Mouse (Mus musculus): ENCODE data around the gene Lat. TPM values are rescaled to one million over a fixed set of nuclear protein-coding genes. Genes with fewer than 3 reads are reported as not detected.

Gene Lat
- polyA plus RNA-seq, 2 experiments from 2014 or later: 784 to 813 TPM

DNA sequence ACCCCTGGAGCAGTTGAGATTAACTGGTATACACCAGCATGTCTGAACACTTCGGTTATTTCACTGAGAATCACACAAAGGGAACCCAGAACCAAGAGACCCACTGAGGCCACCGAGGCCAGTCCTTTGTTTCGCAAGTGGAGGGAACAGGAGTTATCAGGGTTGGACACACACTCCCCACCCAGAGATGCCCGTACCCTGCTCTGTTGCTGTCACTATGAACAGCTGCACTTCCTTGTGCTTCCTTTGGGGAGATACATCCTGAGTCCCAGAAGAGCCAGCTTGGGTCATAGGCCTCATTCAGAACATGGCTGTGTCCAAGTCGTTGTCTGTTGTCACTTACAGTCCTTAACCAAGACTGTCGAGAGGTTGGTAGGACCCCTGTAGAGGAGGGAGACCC, 6.3 kb downstream of the Lat start:
- no peak for ATAC-seq

DNA sequence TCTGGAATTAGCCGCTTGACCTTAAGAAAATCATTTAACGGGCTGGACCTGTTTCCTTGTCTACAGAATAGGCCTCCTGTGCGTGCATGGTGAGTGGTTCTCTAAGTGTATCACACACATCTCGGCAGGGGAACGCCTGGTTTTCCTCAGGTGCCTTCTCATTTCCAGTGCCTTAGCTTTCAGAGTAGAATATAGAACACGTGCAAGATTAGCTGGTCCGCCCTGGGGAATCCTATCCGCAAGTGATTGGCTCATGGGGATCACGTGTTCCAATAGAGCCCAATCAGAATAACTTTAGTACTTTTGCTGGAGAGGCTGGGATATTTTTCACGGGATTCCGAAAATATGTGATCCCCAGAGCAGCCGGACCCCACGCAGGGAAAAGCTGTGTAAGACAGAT, 10.3 kb downstream of the Lat start:
- no peak for ATAC-seq

DNA sequence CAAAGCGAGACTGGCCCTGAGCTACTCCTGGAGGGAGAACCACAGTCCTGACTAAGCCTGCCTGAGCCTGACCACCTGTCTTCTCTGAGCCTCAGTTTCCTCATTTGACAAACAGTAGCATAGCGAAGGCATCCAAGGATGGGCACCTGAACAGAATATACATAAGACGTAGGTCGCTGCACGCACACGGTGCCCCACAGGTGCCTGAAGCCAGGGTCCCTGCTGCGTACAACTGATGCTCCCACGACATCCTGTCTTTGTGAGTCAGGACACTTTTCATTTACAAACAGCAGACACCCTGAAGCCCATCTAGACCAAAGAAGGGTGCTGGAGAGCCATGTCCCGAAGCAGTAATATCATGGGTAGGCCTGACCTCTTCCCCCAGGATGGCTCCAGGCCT, 11.0 kb downstream of the Lat start:
- ATAC-seq: peak; percentile 34

DNA sequence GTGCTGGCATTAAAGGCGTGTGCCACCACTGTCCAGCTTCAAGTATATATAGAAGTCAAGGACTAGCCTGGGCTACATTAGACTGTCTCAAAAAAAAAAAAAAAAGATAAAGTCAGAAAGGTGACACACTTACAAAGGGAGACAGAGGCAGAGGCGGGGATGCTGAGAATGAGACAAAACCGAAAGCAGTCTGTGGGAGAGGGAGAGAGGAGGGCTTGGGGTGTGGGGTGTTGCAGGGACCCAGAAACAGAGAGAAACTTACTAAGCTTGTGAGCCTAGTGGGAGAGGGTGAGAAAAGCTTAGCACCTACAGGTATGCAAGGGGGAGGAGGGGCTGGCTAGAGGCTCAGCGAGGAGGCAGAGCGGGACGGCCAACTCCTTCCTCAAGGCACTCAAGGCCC, 11.5 kb downstream of the Lat start:
- peak; percentile 53 for ATAC-seq

DNA sequence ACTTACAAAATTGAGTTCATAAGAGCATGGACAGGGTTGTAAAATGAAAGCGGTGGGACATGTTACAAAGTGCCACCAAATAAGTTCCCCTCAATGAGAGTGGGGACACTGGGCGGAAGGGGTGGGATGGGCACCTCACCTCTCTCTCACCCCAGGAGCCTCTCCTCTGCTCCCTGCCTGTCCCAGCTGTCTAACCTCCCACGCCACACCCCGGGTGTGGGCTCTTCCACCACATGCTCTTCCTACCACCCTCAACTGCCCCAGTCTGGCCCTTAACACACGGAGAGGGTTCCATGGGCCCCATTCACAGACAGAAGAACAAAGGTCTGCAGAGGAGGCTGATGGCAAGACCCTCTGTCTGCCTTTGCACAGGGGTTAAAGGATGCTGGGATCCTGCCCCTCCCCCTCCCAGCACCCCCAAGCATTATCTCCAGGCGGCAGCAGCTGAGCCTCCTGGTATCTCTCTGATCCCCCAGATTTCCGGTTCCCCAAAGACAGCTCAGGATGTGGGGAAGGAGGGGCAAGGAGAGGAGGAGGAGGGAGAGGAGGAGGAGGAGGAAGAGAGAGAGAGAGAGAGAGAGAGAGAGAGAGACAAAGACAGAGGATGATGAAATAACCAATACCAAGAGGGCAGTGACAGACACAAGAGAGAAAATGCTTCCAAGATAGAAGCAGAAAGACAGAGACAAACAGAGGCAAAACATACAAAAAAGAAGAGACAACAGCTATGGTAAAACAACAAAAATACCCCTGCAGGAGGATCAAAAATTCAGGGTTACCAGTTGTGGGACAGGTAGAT, 12.4 kb downstream of the Lat start:
- ATAC-seq: peak; percentile 31

DNA sequence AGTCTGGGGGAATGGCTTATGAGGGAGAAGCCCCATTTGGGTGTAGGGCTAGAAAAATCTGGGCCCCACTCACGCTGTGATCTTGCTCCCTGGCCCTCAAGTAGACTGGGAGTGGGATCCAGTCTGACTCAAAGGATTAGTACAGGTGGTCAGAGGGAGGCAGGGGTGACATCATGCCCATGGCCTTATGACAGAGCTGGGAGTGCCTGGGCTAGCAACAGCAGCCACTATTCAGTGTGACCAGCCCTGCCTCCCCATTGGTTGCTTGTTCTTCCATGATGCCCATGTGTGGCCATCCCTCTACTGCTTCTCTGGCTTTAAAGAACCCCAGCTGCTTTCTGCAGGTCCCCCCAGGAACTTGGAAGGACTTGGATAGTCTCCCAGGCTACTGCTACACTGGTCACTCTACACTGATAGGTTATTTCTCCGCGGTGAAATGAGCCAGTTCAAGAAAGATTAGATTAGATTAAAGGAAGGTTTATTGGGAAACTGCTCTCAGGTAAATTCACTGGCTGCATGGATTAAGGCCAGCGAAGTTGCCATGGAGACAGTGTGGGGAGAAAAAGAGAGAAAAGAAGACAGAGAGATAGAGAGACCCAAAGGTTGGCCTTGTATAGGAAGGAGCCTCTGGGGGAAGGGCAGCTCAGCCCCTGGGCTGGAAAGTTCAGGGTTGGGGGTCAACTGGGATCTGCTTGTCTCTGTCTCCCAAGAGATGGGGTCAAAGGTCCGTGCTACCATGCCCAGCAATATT, 13.3 kb downstream of the Lat start:
- no peak for ATAC-seq

DNA sequence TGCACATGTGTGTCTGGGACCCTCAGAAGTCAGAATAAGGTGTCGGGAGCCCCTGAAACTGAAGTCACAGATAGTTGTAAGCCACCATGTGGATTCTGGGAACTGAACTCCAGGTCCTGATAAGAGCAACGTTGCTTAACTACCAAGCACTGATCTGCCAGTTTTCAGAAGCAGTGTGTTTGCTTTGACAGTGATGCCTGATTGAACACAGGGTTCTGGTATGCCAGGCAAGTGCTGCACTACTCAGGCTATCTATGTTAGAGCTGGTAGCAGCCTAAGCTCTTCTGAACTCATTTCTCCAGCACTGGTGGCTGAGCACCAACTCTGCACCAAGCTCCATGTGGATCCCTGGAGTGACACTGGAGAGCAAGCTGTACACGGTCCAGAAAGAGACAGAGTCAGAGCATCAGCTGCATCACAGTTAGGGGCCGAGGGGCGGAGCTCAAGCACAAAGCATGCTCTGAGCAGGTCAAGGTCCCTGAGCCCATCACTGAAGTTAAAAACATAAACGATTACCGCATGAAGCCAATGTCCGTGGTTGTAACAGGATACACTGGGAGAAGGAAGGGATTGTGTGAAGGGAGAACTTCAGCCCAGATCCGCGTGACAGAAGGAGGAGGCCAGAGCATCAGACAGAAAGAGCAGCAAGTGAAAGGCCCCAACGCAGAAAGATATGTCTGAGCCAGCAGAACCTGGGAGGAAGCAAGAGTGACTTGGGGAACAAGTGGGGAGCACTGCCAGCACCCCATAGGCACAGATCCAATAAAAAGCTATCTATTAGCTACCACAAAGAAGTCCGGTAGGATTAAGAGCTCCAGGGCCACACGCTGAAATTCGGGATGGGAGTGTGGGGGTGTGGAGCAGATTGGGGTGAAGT, 14.4 kb downstream of the Lat start:
- no peak for ATAC-seq

DNA sequence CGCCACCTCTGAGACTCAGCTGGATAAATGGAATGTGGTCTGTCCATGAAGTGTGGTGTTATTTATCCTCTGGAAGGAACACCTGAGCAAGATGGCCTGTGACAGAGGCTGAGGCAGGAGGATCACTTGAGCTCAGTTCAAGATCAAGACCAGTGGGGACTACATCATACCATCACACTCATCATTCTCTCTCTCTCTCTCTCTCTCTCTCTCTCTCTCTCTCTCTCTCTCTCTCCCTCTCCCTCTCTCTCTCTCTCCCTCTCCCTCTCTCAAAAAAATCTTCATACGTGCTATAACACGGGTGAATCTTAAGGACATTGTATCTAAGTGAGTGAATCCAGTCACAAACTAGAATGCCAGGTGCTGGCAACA, 15.4 kb downstream of the Lat start:
- no peak for ATAC-seq

DNA sequence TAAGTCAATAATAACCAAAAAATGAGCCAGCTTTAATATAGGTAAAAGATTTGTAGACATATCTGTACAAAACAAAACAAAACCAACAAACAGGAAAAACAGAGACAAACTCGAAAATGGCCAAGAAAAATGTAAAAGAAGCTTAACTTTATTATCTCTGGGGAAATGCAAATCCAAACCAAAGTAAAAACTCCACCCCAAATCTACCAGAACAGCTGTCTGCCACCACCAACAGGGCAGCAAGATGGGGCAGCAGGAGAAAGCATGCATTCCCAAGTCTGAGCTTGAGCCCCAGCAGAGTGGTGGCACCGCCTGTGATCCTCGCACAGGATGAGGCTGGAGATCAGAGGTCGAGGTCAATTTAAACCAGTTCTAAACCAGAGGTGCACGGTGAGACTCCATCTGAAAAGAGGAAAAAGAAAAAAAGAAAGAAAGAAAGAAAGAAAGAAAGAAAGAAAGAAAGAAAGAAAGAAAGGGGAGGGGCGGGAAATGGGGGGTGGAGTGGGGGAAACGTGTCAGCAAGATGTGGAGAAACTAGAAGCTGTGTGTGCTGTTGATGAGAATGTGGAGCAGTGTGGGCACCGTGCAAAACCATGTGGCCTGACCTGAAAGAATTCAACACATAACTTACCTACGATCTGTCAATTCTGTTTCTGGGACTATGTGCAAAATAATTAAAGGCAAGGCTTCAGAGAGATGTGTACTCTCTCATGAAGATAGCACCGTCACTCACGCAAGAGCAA, 15.9 kb downstream of the Lat start:
- ATAC-seq: no peak

DNA sequence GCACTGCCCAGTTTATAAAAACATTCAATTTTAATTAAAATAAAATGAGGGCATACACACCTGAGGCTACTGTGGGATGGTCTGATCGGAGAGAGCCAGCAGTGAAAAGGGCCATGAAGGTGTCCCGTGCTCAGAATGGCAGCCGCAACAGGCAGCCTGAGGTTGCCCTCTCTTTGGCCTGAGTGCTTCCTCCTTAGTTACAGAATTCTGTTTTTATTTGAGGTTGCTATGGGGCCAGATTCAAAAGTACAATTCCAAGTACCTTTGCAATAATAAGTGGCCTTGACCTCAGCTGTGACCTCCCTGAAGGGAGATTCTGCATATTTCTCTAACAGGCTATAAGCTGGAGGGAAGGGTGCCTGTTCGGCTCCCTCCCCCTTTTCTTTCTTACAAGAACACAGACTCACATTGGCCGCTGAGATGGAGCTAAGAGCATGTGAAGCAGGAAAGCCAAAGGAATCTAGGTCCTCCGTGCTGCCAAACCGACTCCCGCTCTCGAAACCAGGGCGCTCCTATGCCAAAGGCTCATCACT, 17.9 kb downstream of the Lat start:
- ATAC-seq: no peak

DNA sequence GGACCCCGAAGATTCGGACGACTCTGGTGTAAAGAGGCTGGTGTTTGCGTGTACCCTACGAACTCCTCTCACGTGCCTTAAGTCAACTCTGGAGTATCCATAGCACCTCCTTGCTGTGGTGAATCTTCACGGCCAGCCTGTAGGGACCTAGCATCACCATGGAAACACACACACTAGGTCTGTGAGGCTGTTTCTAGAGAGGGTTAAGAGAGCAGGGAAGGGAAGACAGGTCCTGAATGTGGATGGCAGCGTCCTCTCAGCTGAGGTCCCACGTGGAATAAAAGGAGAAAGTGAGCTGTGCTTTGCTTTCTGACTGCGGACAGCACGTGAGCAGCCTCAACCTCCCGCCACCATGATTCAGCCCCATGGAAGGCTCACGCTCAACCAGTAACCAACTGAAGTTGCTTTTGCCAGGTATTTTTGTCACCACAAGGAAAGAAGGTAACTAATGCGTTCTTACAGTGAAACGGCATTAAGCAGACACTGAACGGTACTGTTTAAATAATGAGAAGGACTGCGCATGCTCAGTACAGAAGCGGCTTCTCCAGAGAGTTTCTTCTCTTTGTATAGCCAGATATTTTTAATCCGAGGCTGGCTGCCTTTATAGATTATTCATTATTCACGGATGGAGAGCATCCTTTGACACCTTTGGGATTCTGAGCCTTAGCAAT, 18.5 kb downstream of the Lat start:
- no peak for ATAC-seq

DNA sequence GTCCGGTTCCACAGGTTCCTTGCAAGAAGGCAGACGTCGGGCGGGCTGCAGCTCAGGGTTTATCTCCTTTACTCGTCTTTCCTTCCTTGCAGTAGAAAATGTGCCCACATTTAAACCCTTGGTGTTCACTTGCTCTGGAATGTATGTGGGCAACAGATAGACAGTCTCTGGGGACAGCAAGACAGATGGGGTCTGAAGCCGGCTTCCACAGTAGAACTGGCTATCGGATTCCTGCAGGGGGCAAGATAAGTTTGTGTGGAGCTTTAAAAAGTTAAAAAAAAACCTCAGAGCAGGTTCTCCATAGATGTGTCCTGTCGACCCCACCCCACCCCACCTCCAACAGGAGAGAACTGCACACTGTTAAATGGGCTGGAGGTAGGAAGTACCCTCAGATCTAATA, 21.1 kb downstream of the Lat start:
- ATAC-seq: no peak

DNA sequence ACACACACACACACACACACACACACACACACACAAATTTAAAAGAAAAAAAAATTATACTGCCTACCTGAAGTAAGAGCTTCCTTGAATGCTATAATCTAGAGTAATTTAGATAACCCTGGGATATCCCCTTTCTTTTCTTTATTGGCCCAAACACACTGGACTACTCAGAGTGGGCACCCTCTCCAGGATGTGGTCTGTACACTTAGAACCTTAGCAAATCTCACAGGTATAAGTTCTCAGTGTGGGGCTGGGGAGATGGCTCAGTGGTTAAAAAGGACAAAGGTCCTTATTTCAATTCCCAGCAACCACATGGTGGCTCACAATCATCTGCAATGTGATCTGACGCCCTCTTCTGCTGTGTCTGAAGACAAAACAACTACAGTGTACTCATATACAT, 22.3 kb downstream of the Lat start:
- peak; percentile 49 for ATAC-seq

DNA sequence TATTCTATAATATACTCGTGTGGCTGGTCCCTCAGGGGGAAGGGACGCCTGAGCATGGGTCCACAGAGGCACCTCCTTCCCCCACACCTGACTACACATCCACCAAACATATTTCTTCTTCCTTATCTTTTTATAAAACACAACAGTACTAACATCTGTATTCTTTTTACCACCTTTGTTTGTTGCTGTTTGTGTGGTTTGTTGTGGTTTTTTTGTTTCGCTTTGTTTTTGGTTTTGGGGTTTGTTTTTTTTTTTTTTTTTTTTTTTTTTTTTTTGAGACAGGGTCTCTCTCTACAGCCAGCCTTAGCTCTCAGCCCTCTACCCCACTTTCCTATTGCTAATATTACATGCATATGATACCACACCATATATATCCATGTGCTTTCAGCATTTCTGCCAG, 23.4 kb downstream of the Lat start:
- ATAC-seq: no peak

DNA sequence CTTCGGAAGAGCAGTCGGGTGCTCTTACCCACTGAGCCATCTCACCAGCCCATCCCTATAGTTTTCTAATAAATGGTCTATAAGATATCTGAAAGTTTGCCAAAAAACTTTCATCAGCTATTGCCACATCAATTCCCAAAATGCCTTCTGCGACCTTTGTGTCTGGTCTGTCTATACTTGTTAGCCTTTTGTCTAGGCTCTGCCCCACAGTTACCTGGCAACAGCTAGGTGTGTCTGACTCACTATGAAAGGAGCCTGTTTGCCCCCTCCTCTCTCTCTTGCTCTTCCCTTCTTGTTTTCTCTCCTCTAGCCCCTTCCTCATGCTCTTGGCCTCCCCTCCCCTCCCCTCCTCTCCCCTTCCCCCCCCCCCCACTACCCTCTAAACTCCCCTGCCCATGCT, 23.8 kb downstream of the Lat start:
- no peak for ATAC-seq

DNA sequence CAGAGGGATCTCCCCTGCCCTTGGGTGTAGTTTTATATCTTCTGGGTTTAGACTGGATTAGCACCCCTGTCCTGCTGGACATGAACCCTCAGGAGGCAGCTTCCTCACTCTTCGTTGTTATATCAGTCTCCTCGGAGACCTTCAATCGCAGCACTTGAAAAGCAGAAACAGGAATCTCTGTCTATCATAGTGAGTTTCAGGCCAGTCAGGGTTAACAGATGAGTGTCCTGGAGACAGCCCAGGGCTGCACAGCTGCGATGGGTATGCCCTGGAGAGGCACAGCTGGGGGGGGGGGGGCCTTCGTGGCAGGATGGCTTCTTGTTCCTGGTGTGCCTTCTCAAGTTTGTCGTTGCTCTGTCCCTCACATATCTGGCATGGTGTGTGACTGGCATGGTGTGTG, 28.5 kb downstream of the Lat start:
- ATAC-seq: no peak

DNA sequence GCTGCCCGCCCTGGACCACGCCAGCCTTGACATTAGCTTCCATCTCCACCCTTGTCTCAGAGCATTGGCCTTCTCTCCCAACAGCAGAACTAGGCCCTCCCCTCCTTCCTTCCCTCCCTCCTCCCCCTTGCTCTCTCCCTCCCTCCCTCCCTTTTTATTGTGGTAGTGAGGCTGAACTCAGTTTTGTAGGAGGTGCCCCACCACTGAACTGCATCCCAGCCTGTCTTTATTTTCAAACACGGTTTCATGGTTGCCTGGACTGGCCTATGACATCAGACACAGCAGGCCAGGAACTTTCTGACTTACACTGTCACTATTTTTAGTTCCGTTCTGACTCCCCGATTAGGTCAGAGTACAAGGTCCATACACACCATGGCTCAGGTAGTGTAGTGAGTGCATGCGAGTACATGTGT, 29.2 kb downstream of the Lat start:
- ATAC-seq: peak; percentile 65

DNA sequence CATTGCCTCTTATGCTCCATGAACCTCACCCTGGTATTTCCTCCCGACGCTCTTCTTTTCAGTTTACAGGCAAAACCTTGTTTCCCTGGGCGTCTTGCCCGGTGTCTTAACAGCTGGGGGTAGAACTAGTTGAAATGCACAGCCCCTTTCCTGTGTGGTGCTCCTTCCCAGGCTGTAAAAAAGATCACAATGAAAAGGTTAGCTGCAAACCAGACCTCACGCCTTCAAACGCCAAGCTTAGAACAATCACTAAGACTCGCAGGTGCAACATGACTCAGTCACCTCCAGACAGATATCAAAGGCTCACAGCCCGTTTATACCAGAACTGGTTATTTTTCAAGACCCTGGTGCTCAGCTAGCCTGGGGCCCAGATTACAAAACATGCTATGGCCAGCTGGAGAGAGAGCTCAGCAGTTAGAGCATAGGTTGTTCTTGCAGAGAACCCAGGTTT, 29.8 kb downstream of the Lat start:
- ATAC-seq: no peak

DNA sequence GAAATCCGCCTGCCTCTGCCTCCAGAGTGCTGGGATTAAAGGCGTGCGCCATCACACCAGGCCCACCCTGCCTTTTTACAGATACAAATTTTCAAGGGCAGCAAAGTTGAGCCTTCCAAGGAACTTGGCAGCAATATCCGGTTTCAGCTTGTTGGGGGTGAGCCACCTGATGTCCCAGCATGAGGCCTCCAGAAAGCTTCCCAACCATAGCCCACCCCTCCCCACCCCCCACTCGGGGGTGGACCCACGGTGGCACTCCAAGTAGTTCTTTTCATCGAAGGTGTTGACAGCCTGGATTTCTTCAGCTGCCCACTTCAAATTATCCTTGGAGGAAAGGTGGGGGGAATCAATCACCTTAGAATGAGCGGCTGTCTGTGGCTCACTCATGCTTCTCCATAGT, 30.5 kb downstream of the Lat start:
- no peak for ATAC-seq

DNA sequence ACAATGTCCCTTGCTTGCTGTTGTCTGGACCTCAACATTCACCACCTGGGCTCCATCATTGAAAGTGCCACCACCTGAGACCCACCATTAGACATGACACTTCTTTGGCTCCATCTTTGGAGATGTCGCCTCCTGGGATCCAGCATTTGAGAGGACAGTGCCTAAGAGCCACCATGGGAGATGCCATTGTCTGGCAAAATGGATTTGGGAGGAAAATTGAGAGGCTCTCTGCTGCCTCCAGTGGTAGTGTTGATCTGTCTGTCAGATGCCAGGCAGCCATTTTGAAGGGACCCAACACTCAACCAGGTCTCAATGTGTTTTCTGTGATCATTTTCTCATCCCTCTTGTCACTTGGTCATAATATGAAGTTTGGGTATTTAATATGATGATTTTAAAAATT, 33.8 kb downstream of the Lat start:
- no peak for ATAC-seq

DNA sequence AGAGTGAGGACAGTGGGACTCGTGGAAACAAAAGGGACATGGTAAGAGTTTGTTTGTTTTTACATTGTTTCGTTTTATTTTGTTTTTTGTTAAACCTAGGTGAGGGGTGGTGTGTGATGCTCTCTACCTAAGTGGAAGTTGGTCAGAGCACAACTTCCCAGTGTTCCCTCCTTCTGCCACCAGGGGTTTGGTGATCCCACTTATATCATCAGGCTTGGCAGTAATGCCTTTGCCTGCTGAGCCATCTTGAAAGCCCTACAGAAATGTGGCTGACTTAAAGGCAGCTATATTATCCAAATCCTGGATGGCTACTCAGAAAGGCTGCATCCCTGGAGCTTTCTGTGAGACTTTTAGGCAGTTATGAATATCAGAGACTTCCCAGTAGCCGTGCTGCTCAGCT, 36.7 kb downstream of the Lat start:
- ATAC-seq: no peak

DNA sequence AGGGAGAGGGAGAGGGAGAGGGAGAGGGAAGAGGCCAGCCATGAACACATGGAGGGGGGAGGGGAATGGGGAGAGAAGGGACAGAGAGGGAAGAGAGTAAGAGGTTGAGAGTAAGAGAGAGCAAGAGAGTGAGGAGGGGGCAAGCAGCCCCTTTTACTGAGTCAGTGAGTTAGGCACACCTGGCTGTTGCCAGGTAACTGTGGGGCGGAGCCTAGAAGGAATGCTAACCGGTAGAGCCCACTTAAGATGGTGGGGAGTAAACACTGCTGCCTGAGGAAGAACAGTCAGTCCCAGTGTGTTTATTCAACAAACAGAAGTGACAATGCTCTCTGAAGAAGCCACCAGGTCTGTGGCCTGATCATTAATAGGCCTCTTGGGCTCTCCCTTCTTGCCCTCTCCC, 38.7 kb downstream of the Lat start:
- no peak for ATAC-seq

All from activated CD4-positive, CD25-positive, alpha-beta regulatory T cell, adult 4 months (primary cell).